Mouse (Mus musculus): ENCODE results near the gene Hps1.

DNA sequence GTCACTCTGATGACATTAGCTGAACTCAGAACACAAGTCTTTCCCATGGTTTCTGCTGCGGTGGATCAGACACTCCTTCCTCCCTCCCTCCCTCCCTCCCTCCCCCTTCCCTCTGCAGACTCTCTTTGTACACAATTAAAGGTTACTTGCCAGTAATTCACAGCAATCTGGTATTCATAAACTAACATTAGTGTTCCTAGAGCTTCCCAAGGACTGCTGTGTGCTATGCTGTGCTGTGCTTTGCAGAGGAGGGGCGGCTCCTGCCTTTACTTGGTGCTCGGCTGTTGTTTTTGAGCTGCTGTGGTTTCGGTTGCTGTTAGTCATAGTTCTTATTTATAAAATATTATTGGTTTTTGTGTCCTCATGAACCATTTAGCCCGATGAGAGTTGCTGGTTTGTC, 62.1 kb downstream of the Hps1 start:
- no peak for TF ChIP-seq CTCF (IDR thresholded peaks at IDR 0.05; ENCODE audit: control insufficient read depth, insufficient read depth, insufficient read length)
- TF ChIP-seq MYOG (IDR thresholded peaks at IDR 0.05; ENCODE audit: control insufficient read depth, extremely low read depth, insufficient read length) = no peak
- no peak for TF ChIP-seq MAX (IDR thresholded peaks at IDR 0.05)
- no peak for TF ChIP-seq CEBPB (IDR thresholded peaks at IDR 0.05; ENCODE audit: low read depth)
- no peak for TF ChIP-seq USF1 (IDR thresholded peaks at IDR 0.05; ENCODE audit: low read depth)
- TF ChIP-seq FOSL1 (IDR thresholded peaks at IDR 0.05; ENCODE audit: insufficient read depth, low read length, poor library complexity, severe bottlenecking) = no peak
- no peak for TF ChIP-seq MYOD1 (IDR thresholded peaks at IDR 0.05; ENCODE audit: control insufficient read depth, insufficient read length, low read depth)

All from C2C12 (cell line).